Mouse (Mus musculus): Measurements from ENCODE around the gene Lipa.

Lipa gene

GRCm38 (mm10) chr19:34526941-34527682, at the start of gene Lipa:
Gene Lipa (minus strand): TSS chr19:34527474.
- DNase-seq (ENCODE audit: extremely low read depth, low read depth, low spot score), result peak; percentile 47

- DNase-seq (ENCODE audit: extremely low read depth, low read depth, low spot score), result no peak
Observed at GRCm38 (mm10) chr19:34573650-34574049, 46.4 kb upstream of the Lipa start.

GRCm38 (mm10) chr19:34571080-34571479, 43.8 kb upstream of the Lipa start:
- DNase-seq (ENCODE audit: extremely low read depth, low read depth, low spot score), result no peak

- DNase-seq (ENCODE audit: extremely low read depth, low read depth, low spot score), result no peak
Observed at GRCm38 (mm10) chr19:34569896-34570476, 42.7 kb upstream of the Lipa start.

- no peak for DNase-seq (ENCODE audit: extremely low read depth, low read depth, low spot score)
Observed at GRCm38 (mm10) chr19:34568988-34569895, 42.0 kb upstream of the Lipa start.

- no peak for DNase-seq (ENCODE audit: extremely low read depth, low read depth, low spot score)
Observed at GRCm38 (mm10) chr19:34566178-34566784, 39.0 kb upstream of the Lipa start.

GRCm38 (mm10) chr19:34562556-34562955, 35.3 kb upstream of the Lipa start:
- DNase-seq (ENCODE audit: extremely low read depth, low read depth, low spot score), result no peak

GRCm38 (mm10) chr19:34556621-34557020, 29.3 kb upstream of the Lipa start:
- no peak for DNase-seq (ENCODE audit: extremely low read depth, low read depth, low spot score)

- no peak for DNase-seq (ENCODE audit: extremely low read depth, low read depth, low spot score)
Observed at GRCm38 (mm10) chr19:34554061-34554460, 26.8 kb upstream of the Lipa start.

GRCm38 (mm10) chr19:34553522-34553921, 26.2 kb upstream of the Lipa start:
- no peak for DNase-seq (ENCODE audit: extremely low read depth, low read depth, low spot score)

- DNase-seq (ENCODE audit: extremely low read depth, low read depth, low spot score), result no peak
Observed at GRCm38 (mm10) chr19:34553021-34553420, 25.7 kb upstream of the Lipa start.

GRCm38 (mm10) chr19:34551981-34552380, 24.7 kb upstream of the Lipa start:
- DNase-seq (ENCODE audit: extremely low read depth, low read depth, low spot score), result no peak

- DNase-seq (ENCODE audit: extremely low read depth, low read depth, low spot score), result no peak
Observed at GRCm38 (mm10) chr19:34550534-34551223, 23.4 kb upstream of the Lipa start, which contains the start of gene Ifit2. Gene Ifit2 (plus strand): TSS chr19:34550694.

- DNase-seq (ENCODE audit: extremely low read depth, low read depth, low spot score), result no peak
Observed at GRCm38 (mm10) chr19:34550205-34550533, 22.9 kb upstream of the Lipa start.

- DNase-seq (ENCODE audit: extremely low read depth, low read depth, low spot score), result no peak
Observed at GRCm38 (mm10) chr19:34547976-34548375, 20.7 kb upstream of the Lipa start.

GRCm38 (mm10) chr19:34546211-34546610, 18.9 kb upstream of the Lipa start:
- no peak for DNase-seq (ENCODE audit: extremely low read depth, low read depth, low spot score)

GRCm38 (mm10) chr19:34539422-34539821, 12.1 kb upstream of the Lipa start:
- DNase-seq (ENCODE audit: extremely low read depth, low read depth, low spot score), result no peak

- DNase-seq (ENCODE audit: extremely low read depth, low read depth, low spot score), result no peak
Observed at GRCm38 (mm10) chr19:34532061-34532751, 4.9 kb upstream of the Lipa start.

GRCm38 (mm10) chr19:34526321-34526923, 852 bp downstream of the Lipa start:
- DNase-seq (ENCODE audit: extremely low read depth, low read depth, low spot score), result no peak

- no peak for DNase-seq (ENCODE audit: extremely low read depth, low read depth, low spot score)
Observed at GRCm38 (mm10) chr19:34524646-34525045, 2.6 kb downstream of the Lipa start.
